Mouse (Mus musculus) embryonic facial prominence, embryonic 15.5 days (tissue): ENCODE measurements around the gene Slc5a1. TPM values are rescaled to one million over a fixed set of nuclear protein-coding genes. Genes with fewer than 3 reads are reported as not detected.
A peak's percentile ranks its signal among the peaks of the same experiment; 100 is the strongest.

Experiments used
- ATAC-seq: fragments of 200-750 bp; cut with Nextera tagmentation; 2 replicates; pipeline ENCODE4 v1.8.0; 2017; ENCODE audit warnings: low read depth, moderate TSS enrichment; ENCODE audit not compliant: insufficient number of reproducible peaks, low FRiP score, low TSS enrichment
- H3K27ac ChIP-seq: fragments of 300-500 bp; sonication (generic); replicated peaks from 2 replicates; pipeline ENCODE4 v1.5.1; 2015; ENCODE audit warnings: mild to moderate bottlenecking, inconsistent platforms
- H3K27me3 ChIP-seq: fragments of 300-500 bp; sonication (generic); 2 replicates; pipeline ENCODE4 v1.6.1; 2015; ENCODE audit warnings: inconsistent platforms
- H3K36me3 ChIP-seq: fragments of 300-500 bp; sonication (generic); 2 replicates; pipeline ENCODE4 v1.6.1; 2015; ENCODE audit warnings: mild to moderate bottlenecking, inconsistent platforms
- H3K4me1 ChIP-seq: fragments of 300-500 bp; sonication (generic); 2 replicates; pipeline ENCODE4 v1.6.1; 2015; ENCODE audit warnings: inconsistent platforms
- H3K4me2 ChIP-seq: fragments of 300-500 bp; sonication (generic); replicated peaks from 2 replicates; pipeline ENCODE4 v1.6.1; 2015; ENCODE audit warnings: mild to moderate bottlenecking, inconsistent platforms
- H3K4me3 ChIP-seq: fragments of 300-500 bp; sonication (generic); replicated peaks from 2 replicates; pipeline ENCODE4 v1.5.1; 2015; ENCODE audit warnings: mild to moderate bottlenecking, inconsistent platforms
- H3K9ac ChIP-seq: fragments of 300-500 bp; sonication (generic); 2 replicates; pipeline ENCODE4 v1.6.1; 2015; ENCODE audit warnings: inconsistent platforms
- H3K9me3 ChIP-seq: fragments of 300-500 bp; sonication (generic); replicated peaks from 2 replicates; pipeline ENCODE4 v1.6.1; 2016; ENCODE audit warnings: inconsistent platforms
- WGBS: fragments of 180-500 bp; shearing (Covaris S2); methylation state at CpG from one replicate; pipeline ENCODE4 v1.1.7; 2015; 5-methylcytosine and 5-hydroxymethylcytosine counted together
- polyA plus RNA-seq: library from polyadenylated mRNA; unstranded; fragments of >200 nt; fragmentation: Nextera tagmentation; extraction: Ambion mirVana; gene quantifications from 2 replicates; pipeline ENCODE4 v1.2.1, GENCODE M21; 2015

Gene Slc5a1
- 2.0 and 2.2 TPM in 2 replicates for polyA plus RNA-seq

DNA sequence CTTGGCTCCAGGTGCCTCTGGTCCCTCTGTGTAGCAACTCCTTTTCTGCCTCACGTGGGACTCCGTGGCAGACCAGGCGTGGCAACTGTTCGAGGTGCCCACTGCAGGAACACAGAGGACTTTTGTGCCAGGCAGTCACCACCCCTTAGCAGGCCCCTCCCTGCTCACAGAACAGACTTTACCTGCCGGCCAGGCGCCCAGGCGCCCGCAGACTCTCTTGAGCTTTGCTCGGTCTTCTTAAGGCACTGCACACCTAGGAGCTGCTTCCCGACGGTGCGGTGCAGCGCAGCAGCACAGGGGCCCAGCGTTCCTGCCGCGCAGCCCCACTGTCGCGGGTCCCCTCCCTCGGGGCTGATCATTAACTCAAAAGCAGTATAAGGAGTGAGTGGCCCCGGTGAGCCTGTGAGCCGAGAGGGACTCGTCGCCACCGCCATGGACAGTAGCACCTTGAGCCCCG is at the start of gene Slc5a1:
Slc5a1 (plus strand) TSS at position 195 of the 457 bp plus-strand sequence.
- H3K9me3 ChIP-seq = no peaks in the 10 kb centered on the region
- peaks cover 40% of the 10 kb centered on the region for H3K27me3 ChIP-seq
- 12% methylated on average over 25 of the region's 25 CpGs for WGBS
- peak within 1 kb of the TSS; percentile 29 for H3K4me2 ChIP-seq
- H3K27ac ChIP-seq = no peak within 1 kb of the TSS
- H3K9ac ChIP-seq = no peak within 1 kb of the TSS
- no peak for ATAC-seq
- 0 out of 2 replicates have a peak within 1 kb of the TSS, but pooled peaks have one; percentile 10 for H3K4me3 ChIP-seq
- H3K4me1 ChIP-seq = 0 out of 2 replicates have a peak, but pooled peaks cover 5% of the 10 kb centered on the region
- no peaks in the 10 kb centered on the region for H3K36me3 ChIP-seq

- Histone ChIP-seq H3K4me1 (no peaks in the 10 kb centered on the region), H3K9ac (no peak overlapping the region), H3K36me3 (no peaks in the 10 kb centered on the region), H3K4me3 (no peak overlapping the region), H3K9me3 (no peaks in the 10 kb centered on the region), H3K27ac (no peak overlapping the region), H3K27me3 (no peaks in the 10 kb centered on the region), H3K4me2 (no peak overlapping the region)
- WGBS = 71% methylated on average over 10 of the region's 10 CpGs
- no peak for ATAC-seq
These were observed 47.8 kb upstream of the Slc5a1 start for GRCm38 (mm10) chr5:33056126-33056765.

GRCm38 (mm10) chr5:33070071-33070470 is 33.9 kb upstream of the Slc5a1 start:
- H3K36me3 ChIP-seq = no peaks in the 10 kb centered on the region
- no peak overlapping the region for H3K4me2 ChIP-seq
- no peak overlapping the region for H3K27ac ChIP-seq
- H3K4me1 ChIP-seq = no peaks in the 10 kb centered on the region
- no peak overlapping the region for H3K4me3 ChIP-seq
- H3K9ac ChIP-seq = no peak overlapping the region
- no peak for ATAC-seq
- no peaks in the 10 kb centered on the region for H3K9me3 ChIP-seq
- H3K27me3 ChIP-seq = no peaks in the 10 kb centered on the region

DNA sequence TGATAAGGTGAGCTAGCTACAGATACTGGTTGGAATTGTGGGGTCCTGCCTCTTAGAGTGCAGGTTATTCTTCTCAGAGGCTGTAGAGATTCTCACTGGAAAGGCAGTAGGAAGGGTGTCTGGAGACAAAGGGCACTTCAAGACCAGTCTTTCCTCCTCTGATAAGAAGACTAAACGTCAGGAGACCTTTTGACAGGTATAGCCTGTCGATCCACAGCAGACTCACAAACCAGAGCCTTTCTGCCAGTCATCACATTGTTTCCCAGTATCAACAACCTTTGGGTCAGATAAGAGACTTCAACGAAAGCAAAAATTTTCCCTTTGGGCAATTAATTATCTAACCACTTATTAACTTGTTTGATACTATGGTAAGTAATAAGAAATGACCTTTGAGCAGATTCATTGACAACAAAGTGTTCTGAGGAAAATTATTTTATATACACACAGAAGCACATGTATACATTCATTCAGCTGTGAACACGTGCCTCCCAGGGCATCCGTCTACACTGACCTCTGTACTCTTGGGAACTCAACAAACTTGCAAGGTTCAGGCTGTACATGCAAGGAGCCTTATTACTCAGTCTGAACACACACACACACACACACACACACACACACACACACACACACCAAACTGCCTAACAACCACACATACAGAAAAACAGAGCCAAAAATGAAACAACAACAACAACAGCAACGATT is 27.4 kb upstream of the Slc5a1 start:
- Histone ChIP-seq H3K36me3 (no peaks in the 10 kb centered on the region), H3K27ac (no peak overlapping the region), H3K4me2 (no peak overlapping the region), H3K4me1 (no peaks in the 10 kb centered on the region), H3K9ac (no peak overlapping the region), H3K27me3 (no peaks in the 10 kb centered on the region), H3K4me3 (no peak overlapping the region), H3K9me3 (no peaks in the 10 kb centered on the region)
- 81% methylated on average over 6 of the region's 6 CpGs for WGBS
- no peak for ATAC-seq

- no peak for ATAC-seq
- 79% methylated on average over 1 of the region's 1 CpGs for WGBS
- no peak overlapping the region for H3K4me2 ChIP-seq
- H3K27ac ChIP-seq = no peak overlapping the region
- H3K36me3 ChIP-seq = no peaks in the 10 kb centered on the region
- H3K4me3 ChIP-seq = no peak overlapping the region
- H3K9ac ChIP-seq = no peak overlapping the region
- no peaks in the 10 kb centered on the region for H3K4me1 ChIP-seq
- no peaks in the 10 kb centered on the region for H3K27me3 ChIP-seq
- H3K9me3 ChIP-seq = no peaks in the 10 kb centered on the region
These were observed 21.1 kb upstream of the Slc5a1 start for GRCm38 (mm10) chr5:33082896-33083295.

DNA sequence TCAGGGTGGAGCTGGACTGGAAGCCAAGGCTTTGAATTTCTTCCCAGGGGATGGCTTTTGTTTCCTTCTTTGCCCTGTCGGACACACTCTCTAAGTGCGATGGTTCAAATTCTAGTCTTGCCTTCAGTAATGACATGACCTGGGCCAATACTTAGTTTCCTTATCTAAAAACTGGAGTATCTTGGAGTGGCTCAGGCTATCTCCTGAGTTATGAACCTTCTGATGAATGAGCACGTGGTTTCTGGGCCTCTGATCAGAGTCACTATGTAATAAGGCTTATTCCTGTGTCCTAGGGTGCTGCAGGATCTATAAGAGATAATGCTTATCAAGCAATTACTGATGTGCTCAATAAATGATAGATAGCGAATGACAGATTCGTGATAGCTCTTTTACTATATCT is 19.4 kb upstream of the Slc5a1 start:
- H3K4me1 ChIP-seq = no peaks in the 10 kb centered on the region
- no peaks in the 10 kb centered on the region for H3K27me3 ChIP-seq
- no peaks in the 10 kb centered on the region for H3K36me3 ChIP-seq
- no peak overlapping the region for H3K4me3 ChIP-seq
- no peak overlapping the region for H3K9ac ChIP-seq
- 85% methylated on average over 5 of the region's 5 CpGs for WGBS
- H3K4me2 ChIP-seq = no peak overlapping the region
- H3K27ac ChIP-seq = no peak overlapping the region
- ATAC-seq = no peak
- H3K9me3 ChIP-seq = no peaks in the 10 kb centered on the region

DNA sequence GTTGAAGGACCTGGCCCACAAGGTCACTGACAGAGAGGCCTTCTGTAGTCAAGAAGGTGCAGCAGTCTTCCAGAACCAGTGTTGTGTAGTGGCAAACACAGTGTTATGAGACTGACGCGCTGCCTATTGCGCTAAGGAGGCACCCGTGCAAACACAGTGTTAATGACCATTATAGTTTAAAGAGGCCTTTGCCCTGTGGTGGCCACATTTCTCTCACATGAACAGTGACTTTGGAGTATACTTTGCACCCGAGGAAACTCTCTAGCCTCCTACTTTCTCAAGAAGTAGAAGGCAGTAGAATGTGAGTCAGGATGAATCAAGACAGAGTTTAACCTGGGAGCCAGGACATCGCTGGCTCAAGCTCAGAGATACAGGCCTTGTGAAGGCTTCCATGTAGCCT is 12.7 kb upstream of the Slc5a1 start:
- no peaks in the 10 kb centered on the region for H3K9me3 ChIP-seq
- H3K36me3 ChIP-seq = no peaks in the 10 kb centered on the region
- no peaks in the 10 kb centered on the region for H3K27me3 ChIP-seq
- H3K4me1 ChIP-seq = no peaks in the 10 kb centered on the region
- WGBS = 89% methylated on average over 6 of the region's 6 CpGs
- H3K27ac ChIP-seq = no peak overlapping the region
- no peak for ATAC-seq
- no peak overlapping the region for H3K4me3 ChIP-seq
- H3K4me2 ChIP-seq = no peak overlapping the region
- H3K9ac ChIP-seq = no peak overlapping the region

DNA sequence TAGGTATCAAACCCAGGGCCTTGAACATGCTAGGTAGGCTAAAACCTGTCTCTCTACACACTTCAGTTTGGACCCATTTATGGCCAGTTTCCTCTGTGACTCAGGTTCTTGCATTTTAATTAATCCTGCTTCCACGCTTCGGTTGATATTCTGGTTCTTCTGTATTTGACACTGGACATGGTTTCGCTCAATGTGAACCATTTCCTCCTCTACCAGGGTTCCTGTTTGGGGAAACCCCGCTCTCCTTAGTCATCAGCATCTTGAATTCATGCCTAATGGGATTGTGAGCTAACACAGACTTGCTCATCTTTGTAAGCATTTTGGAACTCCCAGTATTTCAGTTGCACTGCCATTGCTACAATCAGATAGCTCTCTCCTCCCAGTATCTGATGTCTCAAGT is 8.7 kb upstream of the Slc5a1 start:
- H3K4me3 ChIP-seq = no peak overlapping the region
- no peak overlapping the region for H3K4me2 ChIP-seq
- no peak for ATAC-seq
- H3K9me3 ChIP-seq = no peaks in the 10 kb centered on the region
- no peaks in the 10 kb centered on the region for H3K4me1 ChIP-seq
- no peak overlapping the region for H3K9ac ChIP-seq
- 82% methylated on average over 4 of the region's 4 CpGs for WGBS
- H3K36me3 ChIP-seq = no peaks in the 10 kb centered on the region
- H3K27me3 ChIP-seq = no peaks in the 10 kb centered on the region
- no peak overlapping the region for H3K27ac ChIP-seq

GRCm38 (mm10) chr5:33102369-33103055 is 1.5 kb upstream of the Slc5a1 start:
- no peak overlapping the region for H3K9ac ChIP-seq
- peaks cover 40% of the 10 kb centered on the region for H3K27me3 ChIP-seq
- no peaks in the 10 kb centered on the region for H3K36me3 ChIP-seq
- no peak overlapping the region for H3K27ac ChIP-seq
- H3K9me3 ChIP-seq = no peaks in the 10 kb centered on the region
- ATAC-seq = no peak
- WGBS = 43% methylated on average over 12 of the region's 12 CpGs
- no peak overlapping the region for H3K4me3 ChIP-seq
- H3K4me2 ChIP-seq = no peak overlapping the region
- H3K4me1 ChIP-seq = 0 out of 2 replicates have a peak, but pooled peaks cover 5% of the 10 kb centered on the region

DNA sequence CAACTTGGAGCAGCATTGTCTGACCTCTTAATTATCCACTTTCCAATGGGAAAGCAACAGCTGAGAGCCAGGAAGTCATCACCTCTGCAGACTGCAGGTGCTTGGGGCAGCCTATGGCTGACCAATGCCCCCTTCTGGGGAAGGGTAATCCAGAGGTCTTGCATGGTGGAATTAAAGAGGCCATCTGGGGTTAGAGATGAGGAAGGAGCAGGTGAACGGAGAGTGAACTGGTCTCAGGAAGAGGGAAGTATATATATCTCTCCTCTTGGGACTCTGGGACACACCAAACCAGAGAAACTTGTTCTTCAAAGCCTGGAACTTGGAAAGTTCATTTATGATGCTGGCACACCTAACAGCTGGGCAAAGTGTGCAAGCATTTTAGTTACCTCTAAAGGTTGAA is 857 bp downstream of the Slc5a1 start:
- Histone ChIP-seq H3K9me3 (no peaks in the 10 kb centered on the region), H3K27ac (no peak overlapping the region), H3K27me3 (peaks cover 40% of the 10 kb centered on the region), H3K36me3 (no peaks in the 10 kb centered on the region), H3K4me1 (0 out of 2 replicates have a peak, but pooled peaks cover 5% of the 10 kb centered on the region), H3K4me2 (no peak overlapping the region), H3K9ac (no peak overlapping the region), H3K4me3 (no peak overlapping the region)
- WGBS = 30% methylated on average over 1 of the region's 1 CpGs
- no peak for ATAC-seq

GRCm38 (mm10) chr5:33105660-33106059 is 1.6 kb downstream of the Slc5a1 start:
- no peaks in the 10 kb centered on the region for H3K9me3 ChIP-seq
- H3K4me3 ChIP-seq = no peak overlapping the region
- WGBS = 79% methylated on average over 6 of the region's 6 CpGs
- H3K27me3 ChIP-seq = peaks cover 40% of the 10 kb centered on the region
- H3K36me3 ChIP-seq = no peaks in the 10 kb centered on the region
- H3K4me2 ChIP-seq = no peak overlapping the region
- ATAC-seq = no peak
- no peak overlapping the region for H3K27ac ChIP-seq
- 0 out of 2 replicates have a peak, but pooled peaks cover 5% of the 10 kb centered on the region for H3K4me1 ChIP-seq
- H3K9ac ChIP-seq = no peak overlapping the region
